Mouse (Mus musculus): Measurements from ENCODE around the gene Tlr12. TPM values are rescaled to one million over a fixed set of nuclear protein-coding genes. Genes with fewer than 3 reads are reported as not detected.

Tlr12 gene
- polyA plus RNA-seq, 2 experiments = 0.14 to 0.81 TPM

DNA sequence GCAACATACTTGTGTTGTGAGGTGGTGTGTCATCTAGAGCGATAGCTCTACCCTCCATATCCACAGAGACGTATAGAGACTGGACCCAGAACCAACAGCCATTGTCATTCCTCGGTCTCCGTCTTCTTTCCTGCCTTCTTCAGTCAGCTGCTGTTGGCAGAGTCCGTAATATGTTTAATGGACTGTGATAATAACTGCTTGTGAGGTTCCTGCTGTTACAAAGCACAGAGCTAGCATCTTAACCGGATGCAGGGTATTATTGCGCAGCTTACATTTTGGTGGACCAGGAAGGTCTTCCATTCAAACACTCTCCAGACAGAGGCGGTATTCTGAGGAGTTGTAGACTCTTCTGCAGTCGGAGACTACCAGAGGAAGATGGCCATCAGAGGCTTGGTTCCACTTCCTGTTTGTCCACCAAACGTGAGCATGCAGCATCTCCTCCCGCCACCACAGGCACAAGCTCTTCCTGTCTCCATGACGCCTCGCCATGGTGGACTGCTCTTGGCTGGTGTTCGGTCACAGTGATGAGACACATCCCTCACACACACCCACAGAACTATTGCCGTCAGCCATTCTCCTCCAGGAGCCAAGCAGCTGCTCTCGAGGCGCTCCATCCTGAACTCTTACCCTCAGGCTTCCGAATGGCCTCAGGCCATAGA is 20.0 kb upstream of the Tlr12 start:
- 65% methylated on average over 18 of the region's 18 CpGs for WGBS (ENCODE audit: insufficient replicate concordance)
- ATAC-seq (ENCODE audit: insufficient read depth) = no peak

DNA sequence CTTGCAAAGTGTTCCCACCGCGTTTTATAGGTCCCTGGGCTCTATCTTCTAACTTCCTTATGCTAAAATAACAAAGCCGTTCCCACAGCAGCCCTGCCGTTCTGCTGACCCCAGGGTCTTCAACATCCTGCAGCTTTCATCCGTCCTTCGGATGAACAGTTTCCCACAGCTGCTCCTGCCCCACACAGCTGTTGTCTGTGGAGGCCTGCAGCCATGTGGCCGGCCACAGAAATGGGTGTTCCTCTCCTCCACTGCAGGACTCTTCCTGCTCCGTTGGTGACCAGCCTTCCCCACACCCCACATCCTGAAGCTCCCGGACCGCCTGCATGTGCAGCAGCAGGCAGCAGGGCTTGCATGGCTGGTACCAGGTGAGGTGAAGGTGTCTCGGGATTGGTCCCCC is 18.8 kb upstream of the Tlr12 start:
- Histone ChIP-seq H3K4me3 (ENCODE audit: insufficient read depth in 1 of 2, low read depth in 2 of 2, low read length in 2 of 2) (no peak overlapping the region), H3K27me3 (ENCODE audit: control insufficient read depth, insufficient read depth, low read length) (no peaks in the 10 kb centered on the region), H3K9me3 (ENCODE audit: control insufficient read depth, low read length) (no peaks in the 10 kb centered on the region), H3K27ac (no peak overlapping the region), H3K4me1 (replicated peaks; ENCODE audit: control insufficient read depth in 2 of 2, insufficient read depth in 2 of 2, low read length in 1 of 2) (peaks cover 0 to 8% of the 10 kb centered on the region in 2 experiments; a peak in 2 of 4 replicates), H3K9ac (replicated peaks) (no peak overlapping the region), H3K4me2 (ENCODE audit: low read depth) (no peak overlapping the region), H3K36me3 (replicated peaks; ENCODE audit: control insufficient read depth, insufficient read depth, low read depth) (no peaks in the 10 kb centered on the region)
- no peak for TF ChIP-seq EP300 (IDR thresholded peaks at IDR 0.05; ENCODE audit: low read depth)
- TF ChIP-seq CTCF (IDR thresholded peaks at IDR 0.05; ENCODE audit: low read depth) = no peak
- DNase-seq (ENCODE audit: low read depth in 3 of 3, low spot score in 3 of 3) (no peak), ATAC-seq (ENCODE audit: insufficient read depth) (no peak)
- 10% methylated on average over 11 of the region's 11 CpGs for WGBS (ENCODE audit: insufficient replicate concordance)

More for the DNA sequence above, 20.0 kb upstream of the Tlr12 start:
- TF ChIP-seq EP300 (IDR thresholded peaks at IDR 0.05; ENCODE audit: low read depth) = no peak
- no peak for TF ChIP-seq CTCF (IDR thresholded peaks at IDR 0.05; ENCODE audit: low read depth)
- Histone ChIP-seq H3K4me3 (ENCODE audit: insufficient read depth in 1 of 2, low read depth in 2 of 2, low read length in 2 of 2) (no peak overlapping the region), H3K4me2 (ENCODE audit: low read depth) (no peak overlapping the region), H3K4me1 (replicated peaks; ENCODE audit: control insufficient read depth in 2 of 2, insufficient read depth in 2 of 2, low read length in 1 of 2) (peaks cover 0 to 12% of the 10 kb centered on the region in 2 experiments; a peak in 2 of 4 replicates), H3K9ac (replicated peaks) (no peak overlapping the region), H3K27me3 (ENCODE audit: control insufficient read depth, insufficient read depth, low read length) (no peaks in the 10 kb centered on the region), H3K36me3 (replicated peaks; ENCODE audit: control insufficient read depth, insufficient read depth, low read depth) (no peaks in the 10 kb centered on the region), H3K9me3 (ENCODE audit: control insufficient read depth, low read length) (no peaks in the 10 kb centered on the region), H3K27ac (no peak overlapping the region)
- DNase-seq (ENCODE audit: low read depth in 3 of 3, low spot score in 3 of 3) = no peak

DNA sequence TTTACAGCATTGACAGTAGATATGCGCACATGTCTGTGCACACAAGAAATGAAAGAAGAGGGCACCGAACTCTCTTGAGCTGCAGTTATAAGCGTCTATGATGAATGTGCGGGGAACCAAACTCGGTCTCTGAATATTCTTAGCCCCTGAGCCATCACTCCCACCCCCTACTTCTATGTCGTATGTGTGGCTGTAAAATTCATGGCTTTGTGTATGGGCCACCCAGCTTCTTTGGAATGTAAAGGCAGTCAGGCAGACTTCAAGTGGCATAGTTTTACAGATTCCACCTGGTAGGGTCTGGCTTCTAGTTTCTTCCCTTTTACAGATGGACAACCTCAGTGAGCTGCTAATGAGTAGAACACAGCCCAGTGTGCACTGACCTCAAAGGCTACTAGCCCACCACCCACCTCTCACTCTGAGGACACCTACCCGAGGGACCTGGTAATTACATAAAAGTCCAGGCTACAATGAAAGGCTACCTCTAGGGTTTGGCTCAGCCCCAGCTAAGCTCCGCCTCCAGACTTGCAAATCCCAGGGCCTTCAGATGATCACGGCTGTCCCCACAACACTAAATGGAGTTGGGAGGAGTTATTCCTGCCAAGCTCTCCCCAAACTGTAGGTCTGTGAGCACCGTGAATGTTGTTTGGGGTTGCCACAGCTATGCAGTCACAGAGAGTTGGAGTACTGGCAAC is 17.6 kb upstream of the Tlr12 start:
- H3K27ac ChIP-seq = no peak overlapping the region

DNA sequence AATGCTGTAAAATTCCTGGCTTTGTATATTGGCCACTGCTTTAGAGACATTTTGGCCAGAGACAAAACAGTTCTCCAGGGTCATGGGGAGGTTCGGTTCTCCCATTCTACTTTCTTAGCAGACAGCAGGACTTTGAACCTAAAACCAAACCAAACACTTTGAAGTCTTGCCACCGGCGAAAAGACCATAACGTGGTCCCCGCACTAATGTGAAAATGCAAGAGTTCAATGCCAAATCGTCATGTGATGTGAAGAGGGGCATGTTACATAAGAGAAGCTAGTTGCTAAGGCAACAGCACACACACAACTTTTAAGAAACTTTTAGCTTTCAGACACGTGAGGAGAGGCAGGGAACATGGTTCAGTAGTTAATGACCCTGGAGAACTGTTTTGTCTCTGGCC is 17.0 kb upstream of the Tlr12 start:
- Histone ChIP-seq H3K9ac (replicated peaks) (no peak overlapping the region), H3K36me3 (replicated peaks; ENCODE audit: control insufficient read depth, insufficient read depth, low read depth) (no peaks in the 10 kb centered on the region), H3K27me3 (ENCODE audit: control insufficient read depth, insufficient read depth, low read length) (no peaks in the 10 kb centered on the region), H3K4me1 (replicated peaks; ENCODE audit: control insufficient read depth in 2 of 2, insufficient read depth in 2 of 2, low read length in 1 of 2) (peaks cover 0 to 8% of the 10 kb centered on the region in 2 experiments; a peak in 2 of 4 replicates), H3K9me3 (ENCODE audit: control insufficient read depth, low read length) (no peaks in the 10 kb centered on the region), H3K4me3 (ENCODE audit: insufficient read depth in 1 of 2, low read depth in 2 of 2, low read length in 2 of 2) (no peak overlapping the region), H3K4me2 (ENCODE audit: low read depth) (no peak overlapping the region), H3K27ac (no peak overlapping the region)
- DNase-seq (ENCODE audit: low read depth in 3 of 3, low spot score in 3 of 3) (no peak), ATAC-seq (ENCODE audit: insufficient read depth) (no peak)
- TF ChIP-seq EP300 (IDR thresholded peaks at IDR 0.05; ENCODE audit: low read depth) = no peak
- no peak for TF ChIP-seq CTCF (IDR thresholded peaks at IDR 0.05; ENCODE audit: low read depth)
- WGBS (ENCODE audit: insufficient replicate concordance) = 61% methylated on average over 7 of the region's 7 CpGs

More for the DNA sequence above, 17.6 kb upstream of the Tlr12 start:
- no peaks in the 10 kb centered on the region for H3K27me3 ChIP-seq (ENCODE audit: control insufficient read depth, insufficient read depth, low read length)
- no peak overlapping the region for H3K4me3 ChIP-seq (ENCODE audit: insufficient read depth in 1 of 2, low read depth in 2 of 2, low read length in 2 of 2)
- no peaks in the 10 kb centered on the region for H3K36me3 ChIP-seq (replicated peaks; ENCODE audit: control insufficient read depth, insufficient read depth, low read depth)
- peaks cover 0 to 8% of the 10 kb centered on the region in 2 experiments; a peak in 2 of 4 replicates for H3K4me1 ChIP-seq (replicated peaks; ENCODE audit: control insufficient read depth in 2 of 2, insufficient read depth in 2 of 2, low read length in 1 of 2)
- no peak for ATAC-seq (ENCODE audit: insufficient read depth)
- no peak overlapping the region for H3K9ac ChIP-seq (replicated peaks)
- no peak overlapping the region for H3K4me2 ChIP-seq (ENCODE audit: low read depth)
- H3K9me3 ChIP-seq (ENCODE audit: control insufficient read depth, low read length) = no peaks in the 10 kb centered on the region
- DNase-seq (ENCODE audit: low read depth in 3 of 3, low spot score in 3 of 3) = no peak
- TF ChIP-seq CTCF (IDR thresholded peaks at IDR 0.05; ENCODE audit: low read depth) (no peak), EP300 (IDR thresholded peaks at IDR 0.05; ENCODE audit: low read depth) (no peak)
- WGBS (ENCODE audit: insufficient replicate concordance) = 67% methylated on average over 10 of the region's 10 CpGs

DNA sequence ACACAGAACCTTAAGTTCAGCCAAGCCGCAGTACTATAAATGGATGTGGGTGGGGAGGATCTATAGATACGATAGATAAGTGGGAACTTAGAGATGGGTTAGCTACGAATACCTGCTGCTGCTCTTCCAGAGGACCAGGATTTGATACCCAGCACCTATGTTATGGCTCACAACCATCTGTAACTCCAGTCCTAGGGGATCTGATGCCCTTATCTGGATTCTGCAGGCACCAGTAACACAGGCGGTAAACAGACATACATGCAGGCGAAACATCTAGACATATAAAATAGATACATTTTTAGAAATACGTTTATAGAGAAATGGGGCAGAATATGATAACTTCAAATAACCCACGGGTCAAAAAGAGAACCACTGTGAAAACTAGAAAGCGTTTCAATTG is 2.7 kb upstream of the Tlr12 start:
- Histone ChIP-seq H3K9ac (replicated peaks) (no peak overlapping the region), H3K4me1 (replicated peaks; ENCODE audit: control insufficient read depth in 2 of 2, insufficient read depth in 2 of 2, low read length in 1 of 2) (peaks cover 2 to 10% of the 10 kb centered on the region in 2 experiments; a peak in 3 of 4 replicates), H3K4me3 (ENCODE audit: insufficient read depth in 1 of 2, low read depth in 2 of 2, low read length in 2 of 2) (no peak overlapping the region), H3K36me3 (replicated peaks; ENCODE audit: control insufficient read depth, insufficient read depth, low read depth) (no peaks in the 10 kb centered on the region), H3K9me3 (ENCODE audit: control insufficient read depth, low read length) (no peaks in the 10 kb centered on the region), H3K4me2 (ENCODE audit: low read depth) (peak overlapping the region; percentile 1; the same call in 1 of the 2 replicates), H3K27ac (no peak overlapping the region), H3K27me3 (ENCODE audit: control insufficient read depth, insufficient read depth, low read length) (peaks cover 22% of the 10 kb centered on the region)
- ATAC-seq (ENCODE audit: insufficient read depth) (peak; percentile 58; the same call in 1 of the 2 replicates), DNase-seq (ENCODE audit: low read depth in 3 of 3, low spot score in 3 of 3) (peak in 2 of 3 experiments; percentile 28 to 29)
- WGBS (ENCODE audit: insufficient replicate concordance) = 33% methylated on average over 8 of the region's 8 CpGs
- TF ChIP-seq EP300 (IDR thresholded peaks at IDR 0.05; ENCODE audit: low read depth) (peak; percentile 42), CTCF (IDR thresholded peaks at IDR 0.05; ENCODE audit: low read depth) (no peak)
